Mouse (Mus musculus) lung, postnatal 0 days (tissue): ENCODE measurements around the gene Syce3. TPM values are rescaled to one million over a fixed set of nuclear protein-coding genes. Genes with fewer than 3 reads are reported as not detected.

Experiments
- ATAC-seq: fragments of 200-750 bp; cut with Nextera tagmentation; 2 replicates; pipeline ENCODE4 v1.8.0; 2017; ENCODE audit warnings: moderate library complexity
- DNase-seq: peaks from one replicate; pipeline ENCODE4 v3.0.0-alpha.2; 2016; ENCODE audit warnings: low spot score
- H3K27ac ChIP-seq: fragments of 300-500 bp; sonication (generic); 2 replicates; pipeline ENCODE4 v1.5.1; 2014; ENCODE audit warnings: antibody characterized with exemption, mild to moderate bottlenecking, low read length, mixed read lengths
- H3K27me3 ChIP-seq: fragments of 300-500 bp; sonication (generic); replicated peaks from 2 replicates; pipeline ENCODE4 v1.6.1; 2014; ENCODE audit warnings: low read length, mixed read lengths; ENCODE audit not compliant: insufficient read depth
- H3K36me3 ChIP-seq: fragments of 300-500 bp; sonication (generic); 2 replicates; pipeline ENCODE4 v1.6.1; 2014; ENCODE audit warnings: low read length, mixed read lengths; ENCODE audit not compliant: insufficient read depth
- H3K4me1 ChIP-seq: fragments of 300-500 bp; sonication (generic); 2 replicates; pipeline ENCODE4 v1.6.1; 2014; ENCODE audit warnings: antibody characterized with exemption, low read depth, low read length, mixed read lengths; ENCODE audit not compliant: insufficient read depth
- H3K4me2 ChIP-seq: fragments of 300-500 bp; sonication (generic); replicated peaks from 2 replicates; pipeline ENCODE4 v1.6.1; 2014; ENCODE audit warnings: low read depth, mild to moderate bottlenecking, low read length, moderate library complexity, mixed read lengths
- H3K4me3 ChIP-seq: fragments of 300-500 bp; sonication (generic); 2 replicates; pipeline ENCODE4 v1.5.1; 2014; ENCODE audit warnings: low read depth, low read length
- H3K9ac ChIP-seq: fragments of 300-500 bp; sonication (generic); replicated peaks from 2 replicates; pipeline ENCODE4 v1.6.1; 2014; ENCODE audit warnings: low read depth, mild to moderate bottlenecking
- H3K9me3 ChIP-seq: fragments of 300-500 bp; sonication (generic); 2 replicates; pipeline ENCODE4 v1.6.1; 2016; ENCODE audit warnings: low read length, mixed read lengths
- CTCF ChIP-seq: IDR thresholded peaks from 2 replicates; pipeline ENCODE4 v1.5.1; 2016; ENCODE audit warnings: antibody characterized with exemption, mild to moderate bottlenecking
- EP300 ChIP-seq: IDR thresholded peaks from 2 replicates; pipeline ENCODE4 v1.6.1; 2016; ENCODE audit warnings: antibody characterized with exemption, mild to moderate bottlenecking, control low read depth
- WGBS: fragments of 180-500 bp; shearing (Covaris S2); extraction: QIAGEN DNeasy Blood & Tissue Kit; methylation state at CpG from one replicate; pipeline ENCODE4 v1.1.7; 2014; 5-methylcytosine and 5-hydroxymethylcytosine counted together
- polyA plus RNA-seq: library from polyadenylated mRNA; unstranded; fragments of >200 nt; fragmentation: Nextera tagmentation; extraction: Ambion mirVana; gene quantifications from 2 replicates; pipeline ENCODE4 v1.2.1, GENCODE M21; 2015

Gene Syce3
- polyA plus RNA-seq, 1 experiment from 2014 or later, result not detected

DNA sequence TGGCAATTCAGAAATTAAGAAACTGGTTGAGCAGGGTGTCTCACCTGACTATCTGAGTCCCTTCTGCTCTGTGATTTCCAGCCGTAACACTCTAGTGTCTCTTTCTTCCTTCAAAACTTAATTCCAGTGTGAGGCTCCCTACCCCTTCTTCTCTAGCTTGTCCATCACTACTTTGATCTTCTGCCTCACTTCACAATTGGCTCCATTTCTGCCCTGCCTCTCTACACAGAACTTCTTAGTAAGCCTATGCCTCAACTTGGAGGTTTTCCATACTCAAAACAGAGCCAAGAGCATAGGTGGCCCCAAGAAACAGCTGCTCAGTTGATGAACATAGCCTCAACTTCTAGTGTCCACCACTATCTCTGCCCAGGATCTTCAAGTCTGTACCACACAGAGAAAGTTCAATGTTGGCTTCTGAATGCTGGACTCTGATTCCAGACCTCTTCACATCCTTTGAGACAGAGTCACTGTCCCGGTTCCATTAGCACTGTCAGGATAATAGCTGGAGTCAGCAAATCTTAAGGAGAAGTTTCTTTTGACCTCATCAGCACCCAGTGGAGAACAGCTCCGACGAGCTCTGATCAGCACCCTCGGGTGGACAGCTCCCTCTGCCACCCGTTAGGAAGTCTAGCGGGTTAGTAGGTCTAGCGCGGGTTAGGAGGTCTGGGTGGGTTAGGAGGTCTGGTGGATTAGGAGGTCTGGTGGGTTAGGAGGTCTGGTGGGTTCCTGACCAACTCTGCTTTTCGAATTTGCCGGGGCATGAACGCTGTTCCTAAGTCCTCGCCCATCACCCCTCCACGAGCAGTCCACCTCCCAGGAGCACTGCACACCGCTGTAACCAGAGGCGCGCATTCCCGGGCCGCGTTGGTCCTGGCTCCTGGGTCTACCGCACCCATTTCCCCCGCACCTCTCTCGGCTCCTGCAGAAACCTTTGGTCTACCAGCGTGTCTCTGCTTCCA, 42.9 kb upstream of the Syce3 start:
- peaks cover 5% of the 10 kb centered on the region; the same call in 1 of the 2 replicates for H3K4me1 ChIP-seq
- no peak overlapping the region for H3K9ac ChIP-seq
- peaks cover 12% of the 10 kb centered on the region for H3K27me3 ChIP-seq
- DNase-seq (peak; percentile 65), ATAC-seq (peak; percentile 65)
- no peaks in the 10 kb centered on the region for H3K36me3 ChIP-seq
- peak overlapping the region; percentile 46; the same call in 1 of the 2 replicates for H3K4me2 ChIP-seq
- no peaks in the 10 kb centered on the region for H3K9me3 ChIP-seq
- peak overlapping the region; percentile 25; the same call in 1 of the 2 replicates for H3K4me3 ChIP-seq
- WGBS, result 4% methylated on average over 24 of the region's 24 CpGs
- no peak for TF ChIP-seq CTCF
- no peak for TF ChIP-seq EP300
- H3K27ac ChIP-seq, result no peak overlapping the region

- H3K36me3 ChIP-seq, result no peaks in the 10 kb centered on the region
- no peak for DNase-seq
These were observed 32.3 kb upstream of the Syce3 start for GRCm38 (mm10) chr15:89442486-89443070.

DNA sequence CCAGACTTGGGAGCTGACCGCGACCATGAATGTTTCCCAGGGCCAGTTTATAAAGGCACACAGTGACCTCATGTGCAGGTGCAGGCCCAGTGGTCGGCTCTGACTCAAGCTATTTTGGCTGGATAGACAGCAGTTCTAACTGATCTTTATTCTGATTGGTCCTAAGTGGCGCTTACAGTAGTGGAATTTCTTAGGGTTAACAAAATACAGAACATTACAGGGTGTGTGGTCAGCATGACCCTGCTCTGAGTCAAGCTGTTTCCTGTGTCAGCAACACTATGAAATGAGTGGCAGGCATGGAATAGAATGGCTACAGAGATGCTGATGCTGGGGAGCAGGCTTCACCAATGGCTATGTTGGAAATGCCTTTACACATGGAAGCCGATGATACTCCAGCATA, 25.6 kb upstream of the Syce3 start:
- DNase-seq (no peak), ATAC-seq (no peak)
- WGBS, result 80% methylated on average over 5 of the region's 5 CpGs
- Histone ChIP-seq H3K9me3 (no peaks in the 10 kb centered on the region), H3K36me3 (no peaks in the 10 kb centered on the region), H3K27ac (no peak overlapping the region), H3K9ac (no peak overlapping the region), H3K4me2 (no peak overlapping the region), H3K4me1 (no peaks in the 10 kb centered on the region), H3K4me3 (no peak overlapping the region), H3K27me3 (no peaks in the 10 kb centered on the region)
- TF ChIP-seq CTCF (no peak), EP300 (no peak)

More at GRCm38 (mm10) chr15:89442486-89443070, 32.3 kb upstream of the Syce3 start:
- no peak for ATAC-seq
- 29% methylated on average over 8 of the region's 8 CpGs for WGBS
- Histone ChIP-seq H3K4me2 (no peak overlapping the region), H3K4me1 (no peaks in the 10 kb centered on the region), H3K27me3 (no peaks in the 10 kb centered on the region), H3K9ac (no peak overlapping the region), H3K4me3 (no peak overlapping the region), H3K9me3 (no peaks in the 10 kb centered on the region), H3K27ac (no peak overlapping the region)
- TF ChIP-seq CTCF (peak; percentile 33), EP300 (no peak)

GRCm38 (mm10) chr15:89434136-89434535, 23.8 kb upstream of the Syce3 start:
- no peak for DNase-seq
- TF ChIP-seq EP300, result no peak
- TF ChIP-seq CTCF, result no peak
- WGBS, result 67% methylated on average over 3 of the region's 3 CpGs
- no peaks in the 10 kb centered on the region for H3K4me1 ChIP-seq
- no peaks in the 10 kb centered on the region for H3K36me3 ChIP-seq
- no peak overlapping the region for H3K9ac ChIP-seq
- no peak overlapping the region for H3K4me3 ChIP-seq
- no peaks in the 10 kb centered on the region for H3K9me3 ChIP-seq
- H3K27me3 ChIP-seq, result no peaks in the 10 kb centered on the region
- H3K27ac ChIP-seq, result no peak overlapping the region
- no peak for ATAC-seq
- H3K4me2 ChIP-seq, result no peak overlapping the region

GRCm38 (mm10) chr15:89432946-89433345, 22.6 kb upstream of the Syce3 start:
- no peaks in the 10 kb centered on the region for H3K36me3 ChIP-seq
- no peak overlapping the region for H3K4me2 ChIP-seq
- H3K27ac ChIP-seq, result no peak overlapping the region
- H3K9ac ChIP-seq, result no peak overlapping the region
- WGBS, result 60% methylated on average over 4 of the region's 4 CpGs
- no peak for ATAC-seq
- no peak for DNase-seq
- TF ChIP-seq EP300 (no peak), CTCF (no peak)
- H3K4me1 ChIP-seq, result peaks cover 6% of the 10 kb centered on the region; the same call in 1 of the 2 replicates
- no peak overlapping the region for H3K4me3 ChIP-seq
- H3K27me3 ChIP-seq, result no peaks in the 10 kb centered on the region
- H3K9me3 ChIP-seq, result no peaks in the 10 kb centered on the region

GRCm38 (mm10) chr15:89431806-89432205, 21.5 kb upstream of the Syce3 start:
- H3K4me1 ChIP-seq, result peaks cover 6% of the 10 kb centered on the region; the same call in 1 of the 2 replicates
- no peaks in the 10 kb centered on the region for H3K9me3 ChIP-seq
- TF ChIP-seq EP300, result no peak
- no peak for TF ChIP-seq CTCF
- DNase-seq (no peak), ATAC-seq (no peak)
- no peaks in the 10 kb centered on the region for H3K27me3 ChIP-seq
- H3K36me3 ChIP-seq, result 0 out of 2 replicates have a peak, but pooled peaks cover 3% of the 10 kb centered on the region
- no peak overlapping the region for H3K27ac ChIP-seq
- H3K4me3 ChIP-seq, result no peak overlapping the region
- no peak overlapping the region for H3K4me2 ChIP-seq
- WGBS, result 89% methylated on average over 6 of the region's 6 CpGs
- no peak overlapping the region for H3K9ac ChIP-seq
